Mouse (Mus musculus) cortical plate, adult 2 months (tissue): ENCODE results near the gene Cdc123. TPM values are rescaled to one million over a fixed set of nuclear protein-coding genes. Genes with fewer than 3 reads are reported as not detected.

ENCODE experiments used
- H3K27ac ChIP-seq: fragments of 200-500 bp; 2 replicates; pipeline ENCODE4 v1.5.1; 2012; ENCODE audit warnings: low read length, control low read depth, inconsistent platforms; ENCODE audit not compliant: insufficient read depth
- H3K4me1 ChIP-seq: fragments of 200-500 bp; 2 replicates; pipeline ENCODE4 v1.6.1; 2011; ENCODE audit warnings: low read length; ENCODE audit not compliant: control insufficient read depth, insufficient read depth
- H3K4me3 ChIP-seq: fragments of 200-500 bp; 2 replicates; pipeline ENCODE4 v1.5.1; 2011; ENCODE audit warnings: mild to moderate bottlenecking, low read length, control low read depth; ENCODE audit not compliant: insufficient read depth
- CTCF ChIP-seq: fragments of 200-500 bp; IDR thresholded peaks from 2 replicates; pipeline ENCODE4 v1.5.1; 2011; ENCODE audit warnings: mild to moderate bottlenecking, control low read depth, low read length; ENCODE audit not compliant: insufficient read depth; ENCODE audit errors: extremely low read depth
- POLR2A ChIP-seq: fragments of 200-500 bp; IDR thresholded peaks from 2 replicates; pipeline ENCODE4 v1.6.1; 2011; ENCODE audit warnings: mild to moderate bottlenecking, low read length, control low read depth; ENCODE audit not compliant: insufficient read depth; ENCODE audit errors: extremely low read depth
- polyA plus RNA-seq: library from polyadenylated mRNA; depleted of rRNA; stranded (reverse); fragments of >200 nt; gene quantifications from 2 replicates; pipeline ENCODE4 v1.2.3, GENCODE M21; 2012

Gene Cdc123
- polyA plus RNA-seq, 1 experiment: 126 TPM

GRCm38 (mm10) chr2:5805228-5805627 is 39.7 kb downstream of the Cdc123 start:
- Histone ChIP-seq H3K4me1 (no peaks in the 10 kb centered on the region), H3K4me3 (no peak overlapping the region), H3K27ac (no peak overlapping the region)
- TF ChIP-seq CTCF: no peak
- TF ChIP-seq POLR2A: no peak

DNA sequence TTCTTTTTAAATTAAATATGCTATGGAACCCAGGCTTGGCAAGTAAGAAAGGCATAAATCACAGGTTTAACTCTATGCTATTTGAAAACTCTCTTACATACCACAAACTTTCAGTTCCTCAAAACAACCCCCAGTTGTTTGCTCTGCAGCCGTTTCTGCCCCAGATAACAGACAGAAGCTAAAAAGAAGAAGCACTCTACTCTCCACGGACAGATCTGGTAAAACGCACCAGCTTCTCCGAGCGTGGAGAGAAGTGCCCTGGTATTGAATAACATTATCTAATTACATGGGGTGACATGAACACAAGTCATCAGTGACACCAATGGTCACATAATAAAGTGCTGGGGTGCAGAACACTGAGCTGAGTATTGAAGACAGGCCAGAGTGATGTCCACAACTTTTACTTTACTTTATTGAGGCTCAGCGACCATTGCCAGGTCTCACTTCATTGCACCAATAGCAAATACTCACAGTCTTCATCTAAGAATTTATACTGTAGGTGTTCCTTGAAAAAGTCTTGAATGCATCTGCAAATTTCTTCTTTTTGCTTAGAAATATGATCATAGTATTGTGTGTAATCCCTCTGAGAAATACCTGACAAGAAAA is 40.4 kb downstream of the Cdc123 start:
- no peaks in the 10 kb centered on the region for H3K4me1 ChIP-seq
- no peak overlapping the region for H3K27ac ChIP-seq
- no peak overlapping the region for H3K4me3 ChIP-seq
- TF ChIP-seq POLR2A: no peak
- TF ChIP-seq CTCF: no peak

- H3K27ac ChIP-seq: no peak overlapping the region
- H3K4me3 ChIP-seq: no peak overlapping the region
- no peaks in the 10 kb centered on the region for H3K4me1 ChIP-seq
- no peak for TF ChIP-seq POLR2A
Observed at GRCm38 (mm10) chr2:5801927-5802590, 42.9 kb downstream of the Cdc123 start.

DNA sequence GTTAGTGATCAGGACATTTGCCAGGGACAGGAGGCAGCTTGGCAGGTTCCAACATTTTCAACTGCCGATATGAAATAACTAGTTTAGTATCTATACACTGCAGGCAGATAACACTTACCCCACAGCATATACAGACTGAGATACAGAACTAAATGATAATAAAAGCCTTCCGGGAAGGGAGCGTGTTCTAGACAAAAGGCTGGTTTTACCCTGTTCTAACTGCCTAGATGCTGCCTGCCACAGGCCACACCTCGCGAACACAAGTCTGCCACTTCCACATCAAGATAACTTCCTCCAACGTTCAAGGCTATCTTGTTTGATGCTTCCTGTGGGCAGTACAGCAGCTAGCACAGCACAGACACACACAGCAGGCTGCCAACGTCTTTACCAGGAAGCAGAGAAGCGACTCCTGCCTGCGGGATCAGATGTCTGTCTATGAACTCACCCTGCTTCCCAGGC is 43.8 kb downstream of the Cdc123 start:
- Histone ChIP-seq H3K27ac (no peak overlapping the region), H3K4me3 (no peak overlapping the region), H3K4me1 (no peaks in the 10 kb centered on the region)
- TF ChIP-seq POLR2A (no peak), CTCF (no peak)

GRCm38 (mm10) chr2:5797816-5798672 is 46.9 kb downstream of the Cdc123 start:
- Histone ChIP-seq H3K4me1 (no peaks in the 10 kb centered on the region), H3K4me3 (no peak overlapping the region), H3K27ac (no peak overlapping the region)
- TF ChIP-seq CTCF (no peak), POLR2A (no peak)

DNA sequence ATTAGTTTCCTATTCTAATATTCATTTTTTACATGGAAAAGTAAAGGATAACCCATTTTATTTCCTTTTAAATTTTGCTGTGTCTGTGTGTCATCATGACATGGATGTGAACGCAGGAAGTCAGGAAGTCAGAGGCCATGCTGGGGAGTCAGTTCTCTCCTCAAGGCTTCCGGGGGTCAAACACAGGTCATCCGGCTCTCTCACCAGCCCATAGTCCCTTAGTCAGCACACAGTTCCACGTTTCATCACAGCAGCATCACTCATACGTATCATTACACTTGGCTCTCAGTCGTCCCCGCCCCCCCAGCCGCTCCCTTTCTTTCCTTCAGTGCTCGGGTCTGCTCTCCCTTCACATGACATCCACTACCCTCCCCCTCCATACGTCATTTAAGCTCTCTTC is 51.2 kb downstream of the Cdc123 start:
- Histone ChIP-seq H3K4me3 (no peak overlapping the region), H3K4me1 (no peaks in the 10 kb centered on the region), H3K27ac (no peak overlapping the region)
- TF ChIP-seq CTCF (no peak), POLR2A (no peak)

DNA sequence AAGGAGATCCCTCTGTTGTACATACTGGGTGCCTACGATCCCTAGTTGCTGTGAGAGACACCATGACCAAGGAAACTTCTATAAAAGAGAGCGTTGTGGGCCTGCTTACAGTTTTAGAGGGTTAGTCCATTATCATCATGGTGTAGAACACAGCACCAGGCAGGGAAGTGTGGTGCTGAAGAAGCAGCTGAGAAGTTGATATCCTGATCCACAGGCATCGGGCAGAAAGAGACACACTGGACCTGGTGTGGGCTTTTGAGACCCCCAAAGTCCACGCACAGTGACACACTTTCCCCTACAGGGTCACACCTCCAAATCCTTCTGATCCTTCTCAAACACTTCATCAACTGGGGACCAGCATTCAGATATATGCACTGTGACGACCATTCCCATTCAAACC is 52.9 kb downstream of the Cdc123 start:
- Histone ChIP-seq H3K4me3 (no peak overlapping the region), H3K4me1 (no peaks in the 10 kb centered on the region), H3K27ac (no peak overlapping the region)
- TF ChIP-seq CTCF (no peak), POLR2A (no peak)

- H3K27ac ChIP-seq: no peak overlapping the region
- no peaks in the 10 kb centered on the region for H3K4me1 ChIP-seq
- TF ChIP-seq CTCF: no peak
- no peak for TF ChIP-seq POLR2A
- no peak overlapping the region for H3K4me3 ChIP-seq
Observed at GRCm38 (mm10) chr2:5789625-5790160, 55.3 kb downstream of the Cdc123 start.

GRCm38 (mm10) chr2:5787391-5787790 is 57.6 kb downstream of the Cdc123 start:
- Histone ChIP-seq H3K27ac (no peak overlapping the region), H3K4me1 (no peaks in the 10 kb centered on the region), H3K4me3 (no peak overlapping the region)
- TF ChIP-seq CTCF (no peak), POLR2A (no peak)

DNA sequence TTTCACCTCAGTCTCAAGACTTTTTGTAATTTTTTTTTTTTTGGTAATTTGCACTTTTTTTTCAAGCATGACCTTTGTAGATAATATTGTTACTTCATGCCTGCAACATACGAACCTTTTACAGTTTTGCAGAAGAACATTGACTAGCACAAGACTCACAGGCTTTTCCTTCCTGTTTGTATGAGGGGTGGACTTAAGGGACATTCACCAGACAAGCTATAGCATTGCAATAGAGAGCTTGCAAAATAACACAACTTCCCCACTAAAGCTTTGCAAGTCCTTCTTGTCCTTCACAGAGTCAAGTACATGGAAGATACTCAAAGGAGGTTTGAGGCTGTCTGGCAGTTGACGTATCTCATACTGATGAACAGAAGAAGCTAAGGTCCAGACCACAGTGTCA is 72.5 kb downstream of the Cdc123 start:
- Histone ChIP-seq H3K27ac (no peak overlapping the region), H3K4me1 (peaks cover 1% of the 10 kb centered on the region; the same call in 1 of the 2 replicates), H3K4me3 (no peak overlapping the region)
- TF ChIP-seq CTCF (no peak), POLR2A (no peak)
